Mouse (Mus musculus) fibroblast of lung, adult 2 months (primary cell): ENCODE measurements around the gene Baz2b.
"Not testable (repeated sequence)": the region's sequence is repeated elsewhere in the genome, so short reads cannot be mapped to it uniquely, and the experiment has no call there.

Experiments used
- DNase-seq: peaks from one replicate; pipeline ENCODE4 v3.0.0-alpha.2; 2011; ENCODE audit warnings: low read depth

Gene Baz2b

DNA sequence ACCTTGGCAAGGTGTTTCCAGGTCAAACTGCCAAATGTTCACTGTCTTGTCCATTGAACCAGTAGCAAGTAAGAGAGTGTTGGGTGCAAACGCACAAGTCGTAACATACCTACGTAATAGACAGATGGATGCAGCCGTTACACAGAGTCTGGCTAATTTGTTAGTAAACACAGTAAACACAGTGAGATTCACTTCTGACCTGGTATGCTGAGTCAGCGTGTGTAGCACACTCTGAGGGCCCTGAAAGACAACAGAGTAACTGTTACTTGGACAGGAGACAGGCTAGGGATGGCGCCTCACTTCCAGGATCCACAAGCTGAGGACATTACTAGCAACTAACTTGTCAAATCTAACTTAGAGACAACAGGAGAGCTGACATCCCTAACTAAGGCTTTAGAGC is 347.0 kb downstream of the Baz2b start:
- DNase-seq = no peak

GRCm38 (mm10) chr2:59854363-59854762 is 355.3 kb downstream of the Baz2b start:
- DNase-seq = no peak

DNA sequence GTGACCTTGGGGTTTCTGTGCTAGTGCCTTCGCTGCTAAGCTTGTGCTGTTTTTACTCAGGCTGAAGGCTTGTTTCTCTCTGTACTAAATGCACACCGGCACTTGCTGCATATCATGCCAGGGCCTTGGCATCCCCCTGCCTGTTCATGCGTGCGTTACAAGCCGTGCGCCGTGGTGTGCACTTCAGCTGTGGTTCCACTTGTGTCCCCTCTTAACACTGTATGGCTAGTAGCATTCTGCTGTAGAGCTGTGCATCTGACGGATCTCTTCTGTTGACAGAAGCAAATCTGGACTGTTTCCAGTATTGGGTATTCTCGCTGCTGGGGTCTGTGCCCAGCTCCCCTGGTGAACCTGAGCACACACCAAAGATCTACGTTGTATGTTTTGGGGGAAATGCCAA is 356.1 kb downstream of the Baz2b start:
- no peak for DNase-seq

DNA sequence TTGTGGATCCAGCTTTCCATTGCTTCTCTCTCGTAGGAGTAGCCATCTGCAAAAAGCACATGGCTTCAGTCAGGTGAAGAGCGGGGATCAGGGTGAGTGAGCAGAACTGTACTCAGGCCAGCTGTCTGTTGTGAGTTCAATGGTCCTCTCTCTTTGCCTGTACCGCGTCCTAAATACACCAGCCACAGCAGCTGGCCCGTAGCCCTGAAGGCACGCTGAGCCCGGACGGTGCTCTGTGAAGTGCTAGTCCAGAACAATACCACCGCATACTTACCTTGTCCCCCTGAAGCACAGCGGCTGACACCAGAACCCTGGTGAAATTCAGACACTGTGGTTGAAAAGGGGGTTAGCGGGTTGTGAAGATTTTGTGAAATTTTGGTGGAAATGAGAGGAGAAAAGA is 356.7 kb downstream of the Baz2b start:
- no peak for DNase-seq

GRCm38 (mm10) chr2:59851885-59852284 is 357.8 kb downstream of the Baz2b start:
- DNase-seq = not testable (repeated sequence)
